Mouse (Mus musculus): ENCODE data around the gene Gm49450.
A peak's percentile ranks its signal among the peaks of the same experiment; 100 is the strongest.

Gm49450 gene

GRCm38 (mm10) chr15:98893036-98893435 lies 60.3 kb downstream of the Gm49450 start:
- DNase-seq (ENCODE audit: low spot score in 2 of 2), result no peak

DNA sequence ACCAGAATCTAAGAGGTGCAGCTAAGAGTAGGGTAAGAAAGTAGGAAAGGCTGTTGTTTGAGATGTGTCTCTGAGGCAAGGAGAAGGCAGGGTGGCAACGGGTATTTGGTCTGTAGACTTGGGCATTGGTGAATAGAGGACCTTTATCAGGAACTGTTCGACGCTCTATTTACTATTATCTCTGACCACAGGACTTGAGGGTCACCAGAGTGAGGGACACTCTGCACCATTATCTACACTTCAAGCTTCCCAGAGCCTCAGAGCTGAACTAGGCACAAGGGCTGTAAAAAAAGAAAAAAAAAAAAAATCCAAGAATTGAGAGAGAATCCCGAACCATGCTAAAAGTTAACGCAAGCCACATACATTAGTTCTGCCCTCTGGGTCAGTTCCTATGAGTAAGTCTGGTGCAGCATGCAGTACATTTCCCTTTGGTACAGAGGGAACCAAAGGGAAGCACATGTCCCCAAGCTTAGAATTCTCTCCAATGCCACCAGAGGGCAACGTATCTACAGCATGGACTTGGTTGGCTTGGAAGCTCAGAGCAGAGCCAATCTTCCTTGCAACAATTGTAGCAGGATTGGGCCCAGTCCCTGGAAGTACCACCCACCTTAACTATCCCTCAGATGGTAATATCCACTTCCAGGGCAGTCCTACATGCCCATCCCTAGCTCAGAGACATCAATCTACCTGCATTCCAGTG lies 61.3 kb downstream of the Gm49450 start:
- peak; percentile 31 to 48 for DNase-seq (ENCODE audit: low spot score in 2 of 2)

GRCm38 (mm10) chr15:98891198-98891742 lies 62.1 kb downstream of the Gm49450 start:
- DNase-seq (ENCODE audit: low spot score in 2 of 2), result no peak

- DNase-seq (ENCODE audit: low spot score in 2 of 2), result no peak
Observed at GRCm38 (mm10) chr15:98887526-98887925, 65.8 kb downstream of the Gm49450 start.

GRCm38 (mm10) chr15:98886667-98887387 lies 66.5 kb downstream of the Gm49450 start:
- no peak for DNase-seq (ENCODE audit: low spot score in 2 of 2)

DNA sequence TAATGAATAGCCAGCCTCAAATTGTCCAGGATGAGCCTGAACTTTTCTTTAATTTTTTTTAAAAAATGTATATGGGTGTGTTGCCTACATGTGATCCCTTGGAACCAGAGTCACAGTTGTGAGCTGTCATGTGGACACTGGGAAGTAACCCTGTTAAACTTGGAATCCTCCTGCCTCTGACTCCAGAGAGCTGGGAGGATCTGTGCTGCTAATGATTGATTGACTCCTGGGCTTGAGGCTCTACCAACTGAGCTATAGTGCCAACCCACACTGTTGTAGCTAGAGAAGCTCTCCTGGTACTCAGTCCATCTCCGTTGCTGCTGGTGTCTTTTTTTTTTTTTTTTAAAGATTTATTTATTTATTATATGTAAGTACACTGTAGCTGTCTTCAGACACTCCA lies 69.2 kb downstream of the Gm49450 start:
- DNase-seq (ENCODE audit: low spot score in 2 of 2), result no peak

DNA sequence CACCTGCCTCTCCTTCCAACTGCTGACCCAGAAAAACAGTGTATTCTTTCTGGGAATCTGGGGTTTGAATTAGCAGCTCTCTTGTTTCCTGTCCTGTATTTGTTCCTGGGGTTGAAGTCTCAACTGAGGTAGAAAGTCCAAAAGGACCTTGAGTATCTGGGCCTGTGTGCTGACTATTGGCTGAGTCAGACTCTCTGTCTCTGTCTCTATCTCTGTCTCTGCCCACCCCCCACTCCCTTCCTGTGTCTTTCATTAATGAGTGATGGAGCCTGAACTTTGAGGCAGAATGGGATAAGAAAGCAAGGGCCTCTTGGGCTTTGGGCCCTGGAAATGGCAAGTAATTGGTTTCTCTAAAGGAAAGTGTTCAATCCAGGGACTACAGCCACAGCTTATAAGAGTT lies 69.7 kb downstream of the Gm49450 start:
- no peak for DNase-seq (ENCODE audit: low spot score in 2 of 2)

Data from thymus, postnatal 10 days (tissue).